In the genomic region with DNA sequence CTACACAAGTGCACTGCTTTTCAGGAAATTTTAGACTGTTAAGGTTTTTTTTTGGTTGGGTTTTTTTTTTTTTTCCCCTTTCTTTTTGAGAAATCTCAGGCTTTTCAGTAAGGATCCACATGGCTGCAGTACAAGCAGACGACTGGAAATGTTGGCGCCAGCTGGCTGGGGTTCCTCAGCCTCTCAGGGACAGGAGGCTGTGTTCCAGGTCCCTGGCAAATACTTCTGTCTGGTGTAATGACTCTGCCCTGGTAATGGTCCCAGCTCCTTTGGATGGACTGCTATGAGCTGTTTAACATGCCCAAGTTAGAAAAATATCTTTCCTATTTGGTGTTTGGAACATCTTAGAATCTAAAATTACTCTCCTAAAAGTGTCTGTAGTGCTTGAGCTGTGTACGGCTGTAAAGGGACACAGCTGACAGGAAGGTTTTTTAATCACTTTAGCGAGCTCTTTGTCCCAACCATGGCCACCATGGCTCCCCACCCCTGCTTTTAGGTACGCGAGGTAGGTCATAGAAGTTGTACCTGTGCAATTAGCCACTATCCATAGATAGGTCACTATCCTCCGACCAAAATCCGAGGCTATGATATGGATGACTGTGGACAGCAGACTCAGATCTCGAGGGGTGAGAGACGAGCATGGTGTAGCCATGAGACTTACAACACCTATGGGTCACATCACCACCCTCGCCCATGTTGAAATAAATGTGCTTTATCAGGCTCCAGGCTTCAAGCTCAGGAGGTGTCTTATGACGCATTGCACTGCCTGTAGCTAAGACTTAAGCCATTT, we compare ENCODE assay signal across 9 mouse cellular contexts. TPM values are rescaled to one million over a fixed set of nuclear protein-coding genes. Genes with fewer than 3 reads are reported as not detected.
DNase-seq lines count a peak whose midpoint lies in the region; ATAC-seq and TF ChIP-seq lines count a peak whose summit lies in the region.
"Had no signal": no experiment of that assay in that cellular context is flagged by ENCODE, and none has a peak within 500 bp of the region (broad histone marks: within the 10 kb centered on the region; RNA-seq: fewer than 3 reads in every experiment).

No protein-coding gene starts in this region.

- peaks cover 0 to 40% of the 10 kb centered on the region in 2 experiments; a peak in 2 of 4 replicates for H3K4me1 ChIP-seq in CH12.LX (ENCODE audit: control insufficient read depth in 1 of 2, insufficient read depth in 2 of 2)
- no peaks in the 10 kb centered on the region for H3K4me1 ChIP-seq in intestine, postnatal 0 days (replicated peaks; ENCODE audit: control insufficient read depth, insufficient read depth, low read length)
- H3K4me1 ChIP-seq in megakaryocyte, embryonic 14.5 days = peaks cover 23% of the 10 kb centered on the region
- peaks cover 3% of the 10 kb centered on the region; the same call in 1 of the 2 replicates for H3K4me1 ChIP-seq in midbrain, embryonic 11.5 days (ENCODE audit: control insufficient read depth, insufficient read depth, low read length)

- peak; percentile 83 to 84 for DNase-seq in cerebellum, postnatal 14 days
- no peak for DNase-seq in cerebellum, adult 11 months
- no peak for DNase-seq in CH12.LX (ENCODE audit: extremely low read depth)
- DNase-seq in gastrocnemius, postnatal 10 days = peak; percentile 81
- no peak for DNase-seq in urinary bladder, adult 18-20 months (ENCODE audit: low spot score in 2 of 2)
- no peak for DNase-seq in midbrain, embryonic 11.5 days (ENCODE audit: low spot score, missing footprints)

- dilution Hi-C loops in CH12.LX (cut with MboI; ENCODE audit: extremely low pct_ligation_motif_present, extremely low pct_unique_long_range_greater_than_20kb, low sequenced_read_pairs) = no loop called here

- WGBS in intestine, postnatal 0 days = 90% methylated on average over 12 of the region's 12 CpGs
- 88% methylated on average over 12 of the region's 12 CpGs for WGBS in midbrain, embryonic 11.5 days

- no peaks in the 10 kb centered on the region for H3K79me2 ChIP-seq in CH12.LX (replicated peaks; ENCODE audit: control insufficient read depth, extremely low read depth, insufficient read depth, poor library complexity, severe bottlenecking)

- H3K36me3 ChIP-seq in CH12.LX (replicated peaks in 1 of 2; ENCODE audit: control insufficient read depth in 1 of 2, insufficient read depth in 1 of 2, low read length in 1 of 2) = no peaks in the 10 kb centered on the region
- H3K36me3 ChIP-seq in intestine, postnatal 0 days (ENCODE audit: control insufficient read depth, insufficient read depth) = no peaks in the 10 kb centered on the region
- H3K36me3 ChIP-seq in megakaryocyte, embryonic 14.5 days (replicated peaks; ENCODE audit: low read length) = no peaks in the 10 kb centered on the region
- no peaks in the 10 kb centered on the region for H3K36me3 ChIP-seq in midbrain, embryonic 11.5 days (ENCODE audit: control insufficient read depth, insufficient read depth, low read length)

- H3K27me3 ChIP-seq in CH12.LX (replicated peaks) = no peaks in the 10 kb centered on the region
- H3K27me3 ChIP-seq in intestine, postnatal 0 days (replicated peaks; ENCODE audit: control insufficient read depth, insufficient read depth, low read length) = no peaks in the 10 kb centered on the region
- H3K27me3 ChIP-seq in megakaryocyte, embryonic 14.5 days (replicated peaks) = no peaks in the 10 kb centered on the region
- H3K27me3 ChIP-seq in midbrain, embryonic 11.5 days (ENCODE audit: control insufficient read depth, insufficient read depth, low read length) = no peaks in the 10 kb centered on the region

- H3K27ac ChIP-seq in CH12.LX (ENCODE audit: insufficient read depth, low read depth) = peak overlapping the region; percentile 37
- peak overlapping the region; percentile 77 for H3K27ac ChIP-seq in intestine, postnatal 0 days (ENCODE audit: low read depth, low read length)
- H3K27ac ChIP-seq in midbrain, embryonic 11.5 days (ENCODE audit: low read depth, low read length) = no peak overlapping the region

- peak overlapping the region; percentile 64; the same call in 1 of the 2 replicates for H3K9ac ChIP-seq in CH12.LX (ENCODE audit: insufficient read depth, low read depth)
- H3K9ac ChIP-seq in intestine, postnatal 0 days (ENCODE audit: low read depth, low read length) = no peak overlapping the region
- no peak overlapping the region for H3K9ac ChIP-seq in midbrain, embryonic 11.5 days (ENCODE audit: low read length)

- TF ChIP-seq POLR2A in CH12.LX (IDR thresholded peaks at IDR 0.05; ENCODE audit: low read depth, low read length) = no peak

- H3K9me3 ChIP-seq in CH12.LX (replicated peaks; ENCODE audit: low read length) = peaks cover 5% of the 10 kb centered on the region
- H3K9me3 ChIP-seq in intestine, postnatal 0 days (ENCODE audit: control insufficient read depth) = no peaks in the 10 kb centered on the region
- H3K9me3 ChIP-seq in megakaryocyte, embryonic 14.5 days = no peaks in the 10 kb centered on the region
- no peaks in the 10 kb centered on the region for H3K9me3 ChIP-seq in midbrain, embryonic 11.5 days (ENCODE audit: control insufficient read depth, low read length)

- TF ChIP-seq EP300 in CH12.LX (IDR thresholded peaks at IDR 0.05; ENCODE audit: low read length) = no peak

- TF ChIP-seq CTCF in CH12.LX (conservative IDR thresholded peaks at IDR 0.05 in 1 of 2, IDR thresholded peaks at IDR 0.05 in 1 of 2; ENCODE audit: low read depth in 2 of 2, low read length in 2 of 2) = no peak
- TF ChIP-seq CTCF in intestine, postnatal 0 days (IDR thresholded peaks at IDR 0.05; ENCODE audit: low read depth) = no peak

- in situ Hi-C loops in CH12.LX (cut with MboI; ENCODE audit: low pct_ligation_motif_present, low pct_unique_long_range_greater_than_20kb, low sequenced_read_pairs) = no loop called here

- peak overlapping the region in 1 of 3 experiments; percentile 48 for H3K4me3 ChIP-seq in CH12.LX (replicated peaks in 1 of 3; ENCODE audit: low read depth in 2 of 3, low read length in 2 of 3, poor library complexity in 1 of 3)
- no peak overlapping the region for H3K4me3 ChIP-seq in intestine, postnatal 0 days (ENCODE audit: low read depth, low read length)
- H3K4me3 ChIP-seq in megakaryocyte, embryonic 14.5 days (replicated peaks) = peak overlapping the region; percentile 24
- no peak overlapping the region for H3K4me3 ChIP-seq in midbrain, embryonic 11.5 days (ENCODE audit: low read depth, low read length)
- H3K4me3 ChIP-seq: myocyte had no signal

- peak overlapping the region; percentile 74 for H3K4me2 ChIP-seq in CH12.LX (ENCODE audit: insufficient read depth, low read depth, poor library complexity, severe bottlenecking)
- peak overlapping the region; percentile 65; the same call in 1 of the 2 replicates for H3K4me2 ChIP-seq in intestine, postnatal 0 days (replicated peaks; ENCODE audit: low read depth)
- no peak overlapping the region for H3K4me2 ChIP-seq in midbrain, embryonic 11.5 days

- ATAC-seq in intestine, postnatal 0 days = no peak
- no peak for ATAC-seq in midbrain, embryonic 11.5 days (ENCODE audit: low FRiP score)

- no peak for TF ChIP-seq RAD21 in CH12.LX (IDR thresholded peaks at IDR 0.05; ENCODE audit: low read depth, low read length)

TF ChIP-seq in CH12.LX, 34 proteins besides CTCF, POLR2A, EP300 and RAD21:
- TF ChIP-seq TBP (conservative IDR thresholded peaks at IDR 0.05; ENCODE audit: low read depth, low read length) = no peak
- no peak for TF ChIP-seq JUND (conservative IDR thresholded peaks at IDR 0.05; ENCODE audit: low read depth, low read length)
- no peak for TF ChIP-seq USF2 (conservative IDR thresholded peaks at IDR 0.05; ENCODE audit: low read depth, low read length)
- no peak for TF ChIP-seq NELFE (IDR thresholded peaks at IDR 0.05; ENCODE audit: low read depth, low read length)
- TF ChIP-seq MYC (IDR thresholded peaks at IDR 0.05; ENCODE audit: low read depth, low read length) = no peak
- TF ChIP-seq JUN (IDR thresholded peaks at IDR 0.05; ENCODE audit: insufficient read depth, low read depth, low read length) = no peak
- TF ChIP-seq ZC3H11A (IDR thresholded peaks at IDR 0.05; ENCODE audit: low read depth, low read length) = no peak
- no peak for TF ChIP-seq MAFK (IDR thresholded peaks at IDR 0.05; ENCODE audit: insufficient replicate concordance, low read length)
- TF ChIP-seq HCFC1 (IDR thresholded peaks at IDR 0.05; ENCODE audit: low read depth, low read length) = no peak
- TF ChIP-seq E2F4 (IDR thresholded peaks at IDR 0.05; ENCODE audit: insufficient replicate concordance, low read depth, low read length) = no peak
- no peak for TF ChIP-seq ZKSCAN1 (IDR thresholded peaks at IDR 0.05; ENCODE audit: borderline replicate concordance, low read depth, low read length)
- no peak for TF ChIP-seq NRF1 (IDR thresholded peaks at IDR 0.05; ENCODE audit: low read depth, low read length)
- no peak for TF ChIP-seq MAX (IDR thresholded peaks at IDR 0.05; ENCODE audit: low read length)

RNA-seq across cellular contexts. Expression of gene Lbr, which starts 8.9 kb away (rescaled TPM):
- 113 and 133 TPM in 2 replicates for total RNA-seq in CH12.LX (2012; rRNA removed)
- 136 and 142 TPM in 2 replicates for total RNA-seq in CH12.LX (2014; rRNA removed)
- polyA plus RNA-seq in CH12.LX (2012; ENCODE audit: insufficient read length, low read depth) = 78.4 and 79.1 TPM in 2 replicates
- 10 to 100 TPM; 34.4 to 40.9 TPM for total RNA-seq in gastrocnemius, postnatal 10 days (2021)
- polyA plus RNA-seq in intestine, postnatal 0 days (2015; fragmentation: Nextera tagmentation; extraction: Ambion mirVana) = 34.4 and 37.7 TPM in 2 replicates
- polyA plus RNA-seq in megakaryocyte, embryonic 14.5 days (2012; ENCODE audit: insufficient read depth, low replicate concordance) = 24.2 and 54.4 TPM in 2 replicates
- 208 and 230 TPM in 2 replicates for polyA plus RNA-seq in midbrain, embryonic 11.5 days (2014; fragmentation: Nextera tagmentation; extraction: Ambion mirVana)

Comparison
In these comparisons a context has a peak if more than half of its experiments do, and no peak if none do; other contexts are left out.
1. DNase-seq: peak in cerebellum, postnatal 14 days (2 of 2) and gastrocnemius, postnatal 10 days (single experiment); none in cerebellum, adult 11 months (single experiment), CH12.LX (single experiment), urinary bladder, adult 18-20 months (0 of 2) and midbrain, embryonic 11.5 days (single experiment).